Mouse (Mus musculus) adipose tissue, adult 10 weeks (tissue): Measurements from ENCODE around the gene Proz. TPM values are rescaled to one million over a fixed set of nuclear protein-coding genes. Genes with fewer than 3 reads are reported as not detected.

Source experiments
- polyA plus RNA-seq: library from polyadenylated mRNA; stranded (reverse); fragments of 350-450 nt; fragmentation: Illumina TruSeq; extraction: RNeasy Lipid Tissue Mini Kit (QIAGEN cat#74804); gene quantifications from one replicate; pipeline ENCODE4 v1.2.3, GENCODE M21; 2014; ENCODE audit warnings: low read depth, low replicate concordance

Gene Proz
- polyA plus RNA-seq, result 0.97 TPM

GRCm38 (mm10) chr8:13060441-13061150 is at the start of gene Proz:
Gene Proz, plus strand, starts transcription at chr8:13060914.

DNA sequence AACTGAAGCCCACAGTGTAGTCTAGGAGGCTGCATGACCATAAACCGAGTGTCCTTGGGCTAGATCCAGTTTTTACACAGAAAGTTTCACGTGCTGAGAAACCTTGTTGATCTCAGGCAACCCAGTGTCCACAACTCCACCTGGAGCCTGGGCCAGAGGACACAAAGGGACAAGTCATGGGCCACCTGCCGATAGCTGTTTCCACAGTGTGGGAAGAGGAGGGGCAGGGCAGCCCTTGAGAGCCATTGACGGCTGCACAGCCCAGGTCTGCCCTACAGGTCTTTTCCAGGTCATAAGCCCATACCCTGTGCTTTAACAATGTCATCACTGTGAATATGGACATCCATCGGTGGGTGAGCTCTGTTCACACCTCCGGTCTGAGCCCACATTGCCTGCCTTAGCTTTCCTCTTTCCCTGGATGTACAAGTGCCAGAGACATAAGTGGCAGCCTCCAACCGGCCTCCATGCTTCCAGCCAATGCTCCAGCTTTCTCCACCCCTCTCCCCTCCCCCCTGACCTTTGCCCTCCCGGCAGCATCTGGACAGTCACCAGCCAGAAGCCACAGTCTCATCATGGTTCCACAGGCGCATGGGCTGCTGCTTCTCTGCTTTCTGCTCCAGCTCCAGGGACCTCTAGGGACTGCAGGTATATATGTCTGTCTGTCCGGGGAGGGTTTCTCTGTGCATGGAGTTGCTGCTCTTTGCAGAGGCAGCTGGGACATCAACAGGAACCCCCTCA is 35.1 kb upstream of the Proz start, which contains the start of gene F7:
F7 (plus strand) TSS at position 548 of the 738 bp plus-strand sequence.

DNA sequence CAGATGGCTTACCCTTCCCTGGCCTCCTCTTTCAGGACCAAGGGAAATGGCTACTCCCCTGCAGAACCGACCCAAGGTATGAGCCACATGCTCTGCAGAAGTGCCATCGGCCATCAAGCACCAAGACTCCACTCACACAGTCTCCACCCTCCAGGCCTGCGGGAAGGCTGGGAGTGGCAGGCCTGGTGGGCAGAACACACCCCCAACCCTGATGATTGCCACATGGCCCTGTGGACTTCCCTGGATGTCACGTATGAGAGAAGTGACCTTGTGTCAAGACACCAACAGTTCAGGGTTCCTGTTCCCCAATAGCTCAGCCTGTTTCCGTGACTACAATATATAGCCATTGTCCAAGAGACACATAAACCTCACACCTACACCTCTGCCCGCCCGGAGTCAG is 23.7 kb upstream of the Proz start, which contains the start of gene F10:
F10 (plus strand) TSS at position 294 of the 400 bp plus-strand sequence.

GRCm38 (mm10) chr8:13105087-13105881 is 44.6 kb downstream of the Proz start, which contains the start of the genes Pcid2 and Cul4a:
Gene Pcid2, minus strand, starts transcription at chr8:13105459.
Gene Cul4a, plus strand, starts transcription at chr8:13105621.

Other genes with a start within 250 kb of the Proz start
- gene Mcf2l, start 187.1 kb upstream of the Proz start, polyA plus RNA-seq, result 18.5 TPM
- 0.91 TPM for gene F7, start 34.9 kb upstream of the Proz start, polyA plus RNA-seq
- gene F10, start 23.6 kb upstream of the Proz start, polyA plus RNA-seq, result 1.1 TPM
- gene Pcid2, start 44.5 kb downstream of the Proz start, polyA plus RNA-seq, result 18.5 TPM
- 53.9 TPM for gene Cul4a, start 44.7 kb downstream of the Proz start, polyA plus RNA-seq
- gene Lamp1, start 98.2 kb downstream of the Proz start, polyA plus RNA-seq, result 773 TPM
- gene Grtp1, start 139.7 kb downstream of the Proz start, polyA plus RNA-seq, result 14.5 TPM
- not detected for gene Adprhl1, start 193.2 kb downstream of the Proz start, polyA plus RNA-seq
- gene Dcun1d2, start 227.2 kb downstream of the Proz start, polyA plus RNA-seq, result 14.8 TPM
- 17.6 TPM for gene Tmco3, start 227.3 kb downstream of the Proz start, polyA plus RNA-seq